Mouse (Mus musculus): ENCODE results near the gene Mrps35. TPM values are rescaled to one million over a fixed set of nuclear protein-coding genes. Genes with fewer than 3 reads are reported as not detected.
A peak's percentile ranks its signal among the peaks of the same experiment; 100 is the strongest.

Mrps35 gene
- polyA plus RNA-seq, 2 experiments = 33.4 to 104 TPM

DNA sequence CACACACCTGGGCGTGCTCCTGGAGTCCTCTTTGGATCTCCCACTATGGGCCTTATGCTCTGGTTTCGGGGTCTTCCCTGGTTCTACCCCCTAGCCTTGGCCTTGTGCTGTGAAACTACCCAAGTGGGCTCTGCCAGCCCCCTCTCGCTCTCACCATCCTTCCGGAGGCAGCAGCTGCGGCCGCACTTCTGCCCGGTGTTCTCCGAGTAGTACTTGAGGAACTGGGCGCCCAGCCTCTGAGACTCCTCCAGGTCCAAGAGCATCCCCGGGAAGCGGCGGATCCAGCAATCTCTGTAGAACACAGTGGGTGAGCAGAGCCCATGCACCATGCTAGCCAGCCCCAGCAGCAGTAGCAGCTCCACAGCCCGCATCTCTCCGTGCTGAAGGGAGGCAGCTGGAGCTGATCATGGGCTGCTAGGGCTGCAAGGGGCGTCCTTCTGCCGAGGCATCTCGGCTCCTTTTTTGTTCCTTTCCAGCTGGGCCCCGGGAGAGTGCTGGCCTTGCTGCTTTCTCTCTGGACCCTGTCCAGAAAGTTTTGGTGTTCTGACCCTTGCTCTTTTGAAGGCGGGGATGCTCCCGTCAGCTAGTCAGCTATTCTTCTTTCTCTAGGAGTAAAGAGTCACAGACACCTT is 44.1 kb downstream of the Mrps35 start, which contains the start of gene Mansc4:
Mansc4 (minus strand) TSS at position 439 of the 632 bp plus-strand sequence.
- Histone ChIP-seq H3K9me3 (ENCODE audit: control insufficient read depth, low read length) (no peaks in the 10 kb centered on the region), H3K4me1 (ENCODE audit: control insufficient read depth, insufficient read depth, low read length) (peaks cover 11% of the 10 kb centered on the region), H3K27me3 (ENCODE audit: control insufficient read depth, insufficient read depth, low read length) (no peaks in the 10 kb centered on the region), H3K9ac (ENCODE audit: low read depth, low read length, severe bottlenecking) (peak within 1 kb of the TSS; percentile 43), H3K27ac (replicated peaks; ENCODE audit: low read depth, low read length) (no peak within 1 kb of the TSS), H3K4me2 (replicated peaks; ENCODE audit: low read depth, low read length, severe bottlenecking) (peak within 1 kb of the TSS; percentile 46), H3K4me3 (replicated peaks; ENCODE audit: low read length) (peak within 1 kb of the TSS; percentile 17), H3K36me3 (ENCODE audit: control insufficient read depth, insufficient read depth, low read length) (no peaks in the 10 kb centered on the region)
- ATAC-seq (ENCODE audit: low FRiP score, low read depth) (peak; percentile 32; the same call in 1 of the 2 replicates), DNase-seq (ENCODE audit: low spot score) (no peak)
- TF ChIP-seq POLR2A (IDR thresholded peaks at IDR 0.05; ENCODE audit: borderline replicate concordance, extremely low read depth, insufficient read depth, insufficient read length) = no peak
- WGBS = 4% methylated on average over 20 of the region's 20 CpGs

- H3K27me3 ChIP-seq (ENCODE audit: control insufficient read depth, insufficient read depth, low read length) = no peaks in the 10 kb centered on the region
- no peaks in the 10 kb centered on the region for H3K9me3 ChIP-seq (ENCODE audit: control insufficient read depth, low read length)
- no peak for DNase-seq (ENCODE audit: low spot score)
- no peaks in the 10 kb centered on the region for H3K36me3 ChIP-seq (ENCODE audit: control insufficient read depth, insufficient read depth, low read length)
- H3K4me3 ChIP-seq (replicated peaks; ENCODE audit: low read length) = no peak overlapping the region
- H3K9ac ChIP-seq (ENCODE audit: low read depth, low read length, severe bottlenecking) = no peak overlapping the region
- no peak for TF ChIP-seq POLR2A (IDR thresholded peaks at IDR 0.05; ENCODE audit: borderline replicate concordance, extremely low read depth, insufficient read depth, insufficient read length)
- H3K27ac ChIP-seq (replicated peaks; ENCODE audit: low read depth, low read length) = no peak overlapping the region
- 49% methylated on average over 6 of the region's 7 CpGs for WGBS
- ATAC-seq (ENCODE audit: low FRiP score, low read depth) = no peak
- peaks cover 16% of the 10 kb centered on the region for H3K4me1 ChIP-seq (ENCODE audit: control insufficient read depth, insufficient read depth, low read length)
- H3K4me2 ChIP-seq (replicated peaks; ENCODE audit: low read depth, low read length, severe bottlenecking) = no peak overlapping the region
Observed at GRCm38 (mm10) chr6:147087736-147088135, 45.2 kb downstream of the Mrps35 start.

GRCm38 (mm10) chr6:147088517-147088916 is 46.0 kb downstream of the Mrps35 start:
- Histone ChIP-seq H3K36me3 (ENCODE audit: control insufficient read depth, insufficient read depth, low read length) (no peaks in the 10 kb centered on the region), H3K9me3 (ENCODE audit: control insufficient read depth, low read length) (no peaks in the 10 kb centered on the region), H3K4me3 (replicated peaks; ENCODE audit: low read length) (no peak overlapping the region), H3K4me1 (ENCODE audit: control insufficient read depth, insufficient read depth, low read length) (peaks cover 19% of the 10 kb centered on the region), H3K27ac (replicated peaks; ENCODE audit: low read depth, low read length) (no peak overlapping the region), H3K9ac (ENCODE audit: low read depth, low read length, severe bottlenecking) (no peak overlapping the region), H3K4me2 (replicated peaks; ENCODE audit: low read depth, low read length, severe bottlenecking) (no peak overlapping the region), H3K27me3 (ENCODE audit: control insufficient read depth, insufficient read depth, low read length) (no peaks in the 10 kb centered on the region)
- no peak for TF ChIP-seq POLR2A (IDR thresholded peaks at IDR 0.05; ENCODE audit: borderline replicate concordance, extremely low read depth, insufficient read depth, insufficient read length)
- DNase-seq (ENCODE audit: low spot score) = no peak
- ATAC-seq (ENCODE audit: low FRiP score, low read depth) = no peak
- WGBS = 83% methylated on average over 3 of the region's 3 CpGs

DNA sequence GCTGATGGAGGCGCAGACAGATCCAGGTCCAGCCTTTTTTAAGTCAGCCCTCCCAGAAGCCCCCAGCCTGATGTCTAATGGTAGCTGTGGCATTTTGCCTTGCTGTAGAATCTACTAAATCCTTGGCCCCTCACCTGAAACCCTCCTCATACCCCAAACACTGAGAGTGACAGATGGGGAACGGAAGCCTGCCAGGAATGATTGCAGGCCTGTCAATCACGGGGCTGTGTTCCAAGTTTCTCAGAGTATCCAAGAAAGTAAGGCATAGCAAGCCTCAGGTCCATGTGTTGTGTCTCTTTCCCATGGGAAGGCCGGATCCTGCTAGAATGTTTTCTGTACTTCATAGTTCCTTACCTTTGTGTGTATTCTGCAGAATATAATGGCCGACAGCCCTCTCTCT is 47.6 kb downstream of the Mrps35 start:
- H3K9me3 ChIP-seq (ENCODE audit: control insufficient read depth, low read length) = no peaks in the 10 kb centered on the region
- H3K4me3 ChIP-seq (replicated peaks; ENCODE audit: low read length) = no peak overlapping the region
- H3K27ac ChIP-seq (replicated peaks; ENCODE audit: low read depth, low read length) = no peak overlapping the region
- H3K9ac ChIP-seq (ENCODE audit: low read depth, low read length, severe bottlenecking) = no peak overlapping the region
- no peak for TF ChIP-seq POLR2A (IDR thresholded peaks at IDR 0.05; ENCODE audit: borderline replicate concordance, extremely low read depth, insufficient read depth, insufficient read length)
- H3K36me3 ChIP-seq (ENCODE audit: control insufficient read depth, insufficient read depth, low read length) = no peaks in the 10 kb centered on the region; the same call in 1 of the 2 replicates
- peaks cover 24% of the 10 kb centered on the region for H3K4me1 ChIP-seq (ENCODE audit: control insufficient read depth, insufficient read depth, low read length)
- WGBS = 79% methylated on average over 5 of the region's 5 CpGs
- ATAC-seq (ENCODE audit: low FRiP score, low read depth) (no peak), DNase-seq (ENCODE audit: low spot score) (no peak)
- no peak overlapping the region for H3K4me2 ChIP-seq (replicated peaks; ENCODE audit: low read depth, low read length, severe bottlenecking)
- H3K27me3 ChIP-seq (ENCODE audit: control insufficient read depth, insufficient read depth, low read length) = no peaks in the 10 kb centered on the region

DNA sequence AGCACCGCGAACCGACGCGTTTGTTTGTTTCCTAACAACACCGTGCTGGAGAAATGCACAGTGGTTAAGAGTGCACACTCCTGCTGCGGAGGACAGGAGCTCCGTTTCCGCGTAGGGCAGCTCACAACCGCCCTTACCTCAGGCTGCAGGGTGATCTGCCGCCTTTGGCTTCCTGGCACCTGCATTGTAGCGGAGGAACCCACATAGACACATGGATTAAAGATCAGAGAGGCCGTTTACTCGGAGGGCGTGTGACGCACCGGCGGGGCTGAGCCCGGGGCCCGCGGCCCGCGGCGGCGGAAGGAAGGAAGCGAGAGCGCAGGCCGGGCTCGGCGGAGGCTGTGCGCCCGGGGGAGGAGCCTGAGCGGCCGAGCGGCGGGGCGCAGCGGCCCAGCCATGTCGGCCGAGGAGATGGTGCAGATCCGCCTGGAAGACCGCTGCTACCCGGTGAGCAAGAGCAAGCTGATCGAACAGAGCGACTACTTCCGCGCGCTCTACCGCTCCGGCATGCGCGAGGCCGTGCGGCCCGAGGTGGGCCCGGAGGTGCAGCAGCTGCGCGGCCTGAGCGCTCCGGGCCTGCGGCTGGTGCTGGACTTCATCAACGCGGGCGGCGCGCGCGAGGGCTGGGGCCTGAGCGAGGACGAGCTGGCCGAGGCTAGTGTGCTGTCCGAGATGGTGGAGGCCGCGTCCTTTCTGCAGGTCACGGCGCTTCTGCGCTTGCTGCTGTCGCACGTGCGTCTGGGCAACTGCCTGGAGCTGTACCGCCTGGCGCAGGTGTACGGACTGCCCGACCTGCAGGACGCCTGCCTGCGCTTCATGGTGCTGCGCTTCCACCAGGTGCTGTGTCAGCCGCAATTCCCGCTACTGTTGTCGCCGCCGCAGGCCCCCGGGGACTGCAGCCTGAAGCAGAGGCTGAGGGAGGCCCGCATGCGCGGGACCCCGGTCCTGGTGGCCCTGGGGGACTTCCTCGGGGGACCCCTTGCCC is 48.9 kb downstream of the Mrps35 start, which contains the start of gene Klhl42:
Klhl42 (plus strand) TSS at position 244 of the 985 bp plus-strand sequence.
- peak; percentile 55; the same call in 1 of the 2 replicates for TF ChIP-seq POLR2A (IDR thresholded peaks at IDR 0.05; ENCODE audit: borderline replicate concordance, extremely low read depth, insufficient read depth, insufficient read length)
- no peaks in the 10 kb centered on the region for H3K27me3 ChIP-seq (ENCODE audit: control insufficient read depth, insufficient read depth, low read length)
- H3K4me3 ChIP-seq (replicated peaks; ENCODE audit: low read length) = peak within 1 kb of the TSS; percentile 85
- H3K4me1 ChIP-seq (ENCODE audit: control insufficient read depth, insufficient read depth, low read length) = peaks cover 23% of the 10 kb centered on the region
- no peaks in the 10 kb centered on the region for H3K9me3 ChIP-seq (ENCODE audit: control insufficient read depth, low read length)
- H3K4me2 ChIP-seq (replicated peaks; ENCODE audit: low read depth, low read length, severe bottlenecking) = peak within 1 kb of the TSS; percentile 98
- peak; percentile 91 for ATAC-seq (ENCODE audit: low FRiP score, low read depth)
- peaks cover 11% of the 10 kb centered on the region for H3K36me3 ChIP-seq (ENCODE audit: control insufficient read depth, insufficient read depth, low read length)
- WGBS = under 1% methylated on average over 70 of the region's 99 CpGs
- peak within 1 kb of the TSS; percentile 85 for H3K27ac ChIP-seq (replicated peaks; ENCODE audit: low read depth, low read length)
- peak within 1 kb of the TSS; percentile 90 for H3K9ac ChIP-seq (ENCODE audit: low read depth, low read length, severe bottlenecking)
- DNase-seq (ENCODE audit: low spot score) = peak; percentile 58

All from limb, embryonic 14.5 days (tissue).